Mouse (Mus musculus): ENCODE measurements around the gene Gm44805.

DNA sequence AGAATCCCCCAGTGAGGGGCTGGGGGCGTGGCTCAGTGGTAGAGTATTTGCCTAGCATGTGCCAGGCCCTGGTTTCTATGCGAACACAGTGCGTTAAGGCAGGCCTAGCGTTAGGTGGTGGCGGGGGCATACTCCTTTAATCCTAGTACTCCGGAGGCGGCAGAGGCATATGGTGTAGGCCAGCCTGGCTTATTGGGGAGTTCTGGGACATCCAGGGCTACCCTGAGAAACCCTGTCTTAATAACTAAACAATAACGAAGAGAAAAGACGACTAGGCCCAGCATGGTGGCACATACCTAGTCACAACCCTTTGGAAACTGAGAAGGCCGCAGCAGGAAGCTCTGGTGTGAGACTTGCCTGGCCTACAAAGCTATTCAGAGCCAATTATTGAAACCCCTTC, 6.9 kb upstream of the Gm44805 start:
- TF ChIP-seq CTCF (IDR thresholded peaks at IDR 0.05; ENCODE audit: low read depth) (no peak), EP300 (IDR thresholded peaks at IDR 0.05; ENCODE audit: low read depth) (no peak)

Data from heart, postnatal 0 days (tissue).